Mouse (Mus musculus) myocyte (in vitro differentiated cells): ENCODE results near the gene Cldn12. TPM values are rescaled to one million over a fixed set of nuclear protein-coding genes. Genes with fewer than 3 reads are reported as not detected.

Experiments
- H3K27me3 ChIP-seq: one replicate; pipeline ENCODE4 v1.6.1; 2011; ENCODE audit not compliant: control insufficient read depth, insufficient read depth, insufficient read length
- H3K36me3 ChIP-seq: one replicate; pipeline ENCODE4 v1.6.1; 2011; ENCODE audit not compliant: control insufficient read depth, insufficient read depth
- H3K4me2 ChIP-seq: one replicate; pipeline ENCODE4 v1.6.1; 2011; ENCODE audit warnings: low read depth, control low read depth
- H3K4me3 ChIP-seq: one replicate; pipeline ENCODE4 v1.5.1; 2011; ENCODE audit warnings: mild to moderate bottlenecking, control low read depth, moderate library complexity
- H3K79me2 ChIP-seq: one replicate; pipeline ENCODE4 v1.6.1; 2011; ENCODE audit not compliant: control insufficient read depth, insufficient read depth
- H3ac ChIP-seq: one replicate; pipeline ENCODE4 v1.6.1; 2011; ENCODE audit not compliant: control insufficient read depth, insufficient read length
- CEBPB ChIP-seq: IDR thresholded peaks from 2 replicates; pipeline ENCODE4 v1.6.1; 2011; ENCODE audit warnings: mild to moderate bottlenecking, moderate library complexity; ENCODE audit not compliant: poor library complexity, insufficient read depth, severe bottlenecking
- E2F4 ChIP-seq: IDR thresholded peaks from one replicate; pipeline ENCODE4 v1.6.1; 2011; ENCODE audit warnings: mild to moderate bottlenecking, control low read depth, moderate library complexity; ENCODE audit not compliant: insufficient read depth
- MAX ChIP-seq: IDR thresholded peaks from one replicate; pipeline ENCODE4 v1.6.1; 2011; ENCODE audit warnings: low read depth, mild to moderate bottlenecking, control low read depth
- MYOD1 ChIP-seq, 3 experiments: IDR thresholded peaks; one replicate each; pipeline ENCODE4 v1.6.1; 2011; ENCODE audit warnings: control low read depth in 2 of 3, low read depth in 2 of 3, mild to moderate bottlenecking in 2 of 3, moderate library complexity in 1 of 3; ENCODE audit not compliant: insufficient read length in 2 of 3, control insufficient read depth in 1 of 3
- MYOG ChIP-seq, 3 experiments: IDR thresholded peaks; one replicate each; pipeline ENCODE4 v1.6.1; 2011; ENCODE audit warnings: control low read depth in 2 of 3, low read depth in 2 of 3, mild to moderate bottlenecking in 2 of 3; ENCODE audit not compliant: insufficient read length in 2 of 3, control insufficient read depth in 1 of 3, insufficient read depth in 1 of 3
- POLR2A ChIP-seq: IDR thresholded peaks from one replicate; pipeline ENCODE4 v1.6.1; 2011; ENCODE audit warnings: low read depth, mild to moderate bottlenecking, control low read depth, moderate library complexity; ENCODE audit not compliant: insufficient read length
- POLR2AphosphoS2 ChIP-seq: IDR thresholded peaks from one replicate; pipeline ENCODE4 v1.6.1; 2011; ENCODE audit warnings: low read depth, control low read depth; ENCODE audit not compliant: insufficient read length
- REST ChIP-seq: IDR thresholded peaks from one replicate; pipeline ENCODE4 v1.6.1; 2011; ENCODE audit warnings: mild to moderate bottlenecking, control low read depth, moderate library complexity; ENCODE audit not compliant: insufficient read depth, insufficient read length
- SRF ChIP-seq: IDR thresholded peaks from one replicate; pipeline ENCODE4 v1.6.1; 2011; ENCODE audit warnings: low read depth; ENCODE audit not compliant: control insufficient read depth, insufficient read length
- TCF12 ChIP-seq: IDR thresholded peaks from one replicate; pipeline ENCODE4 v1.6.1; 2011; ENCODE audit warnings: mild to moderate bottlenecking, control low read depth; ENCODE audit not compliant: poor library complexity, insufficient read depth, severe bottlenecking
- TCF3 ChIP-seq: IDR thresholded peaks from one replicate; pipeline ENCODE4 v1.6.1; 2011; ENCODE audit warnings: low read depth, control low read depth; ENCODE audit not compliant: insufficient read length
- USF1 ChIP-seq: IDR thresholded peaks from one replicate; pipeline ENCODE4 v1.6.1; 2011; ENCODE audit warnings: low read depth, mild to moderate bottlenecking, control low read depth, moderate library complexity
- polyA plus RNA-seq: library from polyadenylated mRNA; unstranded; fragments of >200 nt; fragmentation: generic; extraction: Trizol; gene quantifications from one replicate; pipeline ENCODE4 v1.2.1, GENCODE M21; 2012; ENCODE audit warnings: missing spikeins

The Cldn12 gene
- polyA plus RNA-seq, 1 experiment, result 15.0 TPM

DNA sequence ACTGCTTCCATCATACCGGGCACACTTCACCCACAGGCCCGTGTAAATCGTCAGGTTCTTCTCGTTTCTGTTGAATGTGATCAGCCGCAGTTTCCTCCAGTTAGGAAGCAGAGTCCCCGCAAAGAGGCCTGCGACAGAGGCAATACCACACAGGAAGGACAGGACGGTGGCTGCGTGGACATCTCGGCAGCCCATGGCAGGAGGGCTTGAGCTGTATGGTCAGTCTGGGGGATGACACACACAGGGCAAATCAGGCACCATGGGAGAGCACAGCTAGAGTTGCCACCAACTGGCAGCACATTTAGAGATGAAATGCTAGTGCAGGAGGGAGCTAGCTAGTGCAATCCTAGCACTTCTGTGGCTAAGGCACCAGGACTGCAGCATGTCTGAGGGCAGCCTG lies 6.5 kb downstream of the Cldn12 start:
- no peak overlapping the region for H3K4me3 ChIP-seq
- H3K79me2 ChIP-seq, result peaks cover 51% of the 10 kb centered on the region
- H3ac ChIP-seq, result no peak overlapping the region
- no peaks in the 10 kb centered on the region for H3K27me3 ChIP-seq
- H3K36me3 ChIP-seq, result peaks cover 62% of the 10 kb centered on the region
- no peak for TF ChIP-seq E2F4
- TF ChIP-seq MYOG (IDR thresholded peaks at IDR 0.05; ENCODE audit: control insufficient read depth in 1 of 3, insufficient read depth in 1 of 3, insufficient read length in 2 of 3, low read depth in 2 of 3), result no peak
- peak; percentile 44 for TF ChIP-seq POLR2A
- no peak for TF ChIP-seq TCF12
- TF ChIP-seq MAX, result no peak
- no peak for TF ChIP-seq MYOD1 (IDR thresholded peaks at IDR 0.05; ENCODE audit: control insufficient read depth in 1 of 3, insufficient read length in 2 of 3, low read depth in 2 of 3)
- TF ChIP-seq TCF3, result no peak
- no peak overlapping the region for H3K4me2 ChIP-seq

DNA sequence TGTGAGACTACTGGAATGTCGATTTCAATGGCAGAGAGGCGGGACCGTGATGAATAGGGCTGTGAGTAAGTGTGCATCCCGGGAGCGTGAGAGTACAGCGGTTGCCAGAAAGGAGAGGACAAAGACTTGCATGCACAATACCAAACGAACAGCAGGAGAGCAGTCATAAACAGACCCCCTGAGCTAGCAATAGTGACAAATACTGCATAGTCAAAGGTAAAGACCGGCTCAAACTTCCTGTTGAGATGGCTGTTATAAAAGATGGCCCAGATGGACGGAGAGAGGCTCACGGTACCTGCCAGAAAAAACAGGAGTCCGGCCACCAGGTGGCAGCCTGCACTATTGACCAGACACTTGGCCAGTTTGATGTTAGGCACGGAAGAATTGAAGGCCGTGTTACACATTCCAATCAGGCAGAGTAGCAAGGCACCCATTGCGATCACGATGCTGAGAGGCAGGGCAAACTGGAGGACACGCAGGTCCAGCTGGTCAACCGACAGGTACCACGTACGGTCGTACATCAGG lies 7.0 kb downstream of the Cldn12 start:
- Histone ChIP-seq H3K27me3 (no peaks in the 10 kb centered on the region), H3ac (no peak overlapping the region), H3K79me2 (peaks cover 46% of the 10 kb centered on the region), H3K4me3 (no peak overlapping the region), H3K36me3 (peaks cover 62% of the 10 kb centered on the region), H3K4me2 (no peak overlapping the region)
- no peak for TF ChIP-seq POLR2A
- no peak for TF ChIP-seq E2F4
- TF ChIP-seq MYOD1 (IDR thresholded peaks at IDR 0.05; ENCODE audit: control insufficient read depth in 1 of 3, insufficient read length in 2 of 3, low read depth in 2 of 3), result no peak
- no peak for TF ChIP-seq POLR2AphosphoS2
- TF ChIP-seq MAX, result no peak
- TF ChIP-seq TCF12, result no peak
- no peak for TF ChIP-seq SRF
- no peak for TF ChIP-seq MYOG (IDR thresholded peaks at IDR 0.05; ENCODE audit: control insufficient read depth in 1 of 3, insufficient read depth in 1 of 3, insufficient read length in 2 of 3, low read depth in 2 of 3)
- no peak for TF ChIP-seq REST
- no peak for TF ChIP-seq TCF3
- no peak for TF ChIP-seq CEBPB

DNA sequence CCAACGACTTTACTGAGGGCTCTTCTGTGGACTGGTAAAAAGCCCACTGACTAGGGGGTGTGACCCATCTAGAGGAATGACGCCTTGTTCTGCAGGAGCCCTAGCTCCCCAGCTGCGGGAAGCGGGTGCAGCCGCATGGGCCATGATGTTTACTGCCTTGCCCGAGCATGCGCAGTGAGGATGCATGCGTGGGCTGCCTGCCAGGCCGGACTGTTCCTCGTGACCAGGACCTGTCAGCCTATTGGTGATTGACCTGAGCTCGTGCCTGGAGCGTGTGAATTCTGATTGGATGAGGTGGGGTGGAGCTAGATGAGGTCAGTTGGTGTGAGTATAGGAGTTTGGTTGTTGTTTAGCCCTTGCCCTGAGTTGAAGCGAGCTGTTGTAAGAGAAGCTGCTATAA lies 10.3 kb downstream of the Cldn12 start:
- H3K36me3 ChIP-seq, result peaks cover 39% of the 10 kb centered on the region
- no peak overlapping the region for H3K4me3 ChIP-seq
- TF ChIP-seq E2F4, result no peak
- TF ChIP-seq POLR2AphosphoS2, result peak; percentile 49
- no peak for TF ChIP-seq REST
- TF ChIP-seq CEBPB, result no peak
- TF ChIP-seq MYOD1 (IDR thresholded peaks at IDR 0.05; ENCODE audit: control insufficient read depth in 1 of 3, insufficient read length in 2 of 3, low read depth in 2 of 3), result no peak
- peaks cover 22% of the 10 kb centered on the region for H3K79me2 ChIP-seq
- no peak overlapping the region for H3K4me2 ChIP-seq
- H3ac ChIP-seq, result no peak overlapping the region
- no peaks in the 10 kb centered on the region for H3K27me3 ChIP-seq

DNA sequence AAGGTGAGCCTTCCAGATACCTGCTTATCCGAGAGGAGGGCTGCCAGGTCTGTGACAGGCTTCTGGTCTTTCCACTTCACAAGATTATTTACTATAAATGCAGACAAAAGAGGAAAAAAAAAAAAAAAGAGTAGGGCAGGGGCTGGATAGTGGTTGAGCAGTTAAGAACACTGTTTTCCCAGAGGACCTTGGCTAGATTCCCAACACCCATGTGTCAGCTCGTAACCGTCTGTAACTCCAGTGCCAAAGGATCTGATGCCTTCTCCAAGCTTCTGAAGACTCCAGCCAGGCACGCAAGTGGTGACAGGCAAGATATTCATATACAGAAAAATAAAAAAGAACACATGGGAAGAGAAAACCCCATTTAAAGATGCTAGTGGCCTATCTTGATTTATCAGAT lies 11.4 kb downstream of the Cldn12 start:
- Histone ChIP-seq H3K79me2 (peaks cover 14% of the 10 kb centered on the region), H3K36me3 (peaks cover 33% of the 10 kb centered on the region)

DNA sequence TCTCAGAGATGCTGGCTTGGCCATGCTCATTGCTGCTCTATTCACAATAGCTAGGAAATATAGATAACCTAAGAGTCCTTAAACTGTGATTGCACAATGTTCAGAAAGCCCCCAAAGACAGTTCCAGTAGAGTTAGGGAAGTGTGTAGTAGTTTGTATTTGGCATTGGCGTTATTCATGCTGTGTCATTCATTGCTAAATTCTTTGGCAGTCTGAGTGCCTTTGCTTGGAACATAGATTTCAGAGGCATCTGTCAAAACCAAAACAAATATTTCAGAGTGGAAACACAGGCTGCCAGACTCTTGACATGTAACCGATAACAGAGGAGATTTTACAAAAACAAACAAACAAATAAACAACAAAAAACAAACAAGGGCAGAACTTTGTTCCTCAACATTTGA lies 13.2 kb downstream of the Cldn12 start:
- Histone ChIP-seq H3K4me3 (no peak overlapping the region), H3K27me3 (no peaks in the 10 kb centered on the region), H3ac (no peak overlapping the region), H3K79me2 (no peaks in the 10 kb centered on the region), H3K4me2 (no peak overlapping the region), H3K36me3 (peaks cover 20% of the 10 kb centered on the region)
- no peak for TF ChIP-seq MYOD1 (IDR thresholded peaks at IDR 0.05; ENCODE audit: control insufficient read depth in 1 of 3, insufficient read length in 2 of 3, low read depth in 2 of 3)
- 0 out of 2 replicates have a peak, but pooled peaks have one; percentile 35 for TF ChIP-seq CEBPB

More for the DNA sequence above, 11.4 kb downstream of the Cldn12 start:
- Histone ChIP-seq H3K4me2 (no peak overlapping the region), H3K27me3 (no peaks in the 10 kb centered on the region), H3ac (no peak overlapping the region), H3K4me3 (no peak overlapping the region)
- TF ChIP-seq POLR2A (no peak), MAX (no peak), CEBPB (no peak), MYOD1 (IDR thresholded peaks at IDR 0.05; ENCODE audit: control insufficient read depth in 1 of 3, insufficient read length in 2 of 3, low read depth in 2 of 3) (no peak), E2F4 (no peak), POLR2AphosphoS2 (no peak), REST (no peak), USF1 (no peak), SRF (no peak), TCF12 (no peak)

DNA sequence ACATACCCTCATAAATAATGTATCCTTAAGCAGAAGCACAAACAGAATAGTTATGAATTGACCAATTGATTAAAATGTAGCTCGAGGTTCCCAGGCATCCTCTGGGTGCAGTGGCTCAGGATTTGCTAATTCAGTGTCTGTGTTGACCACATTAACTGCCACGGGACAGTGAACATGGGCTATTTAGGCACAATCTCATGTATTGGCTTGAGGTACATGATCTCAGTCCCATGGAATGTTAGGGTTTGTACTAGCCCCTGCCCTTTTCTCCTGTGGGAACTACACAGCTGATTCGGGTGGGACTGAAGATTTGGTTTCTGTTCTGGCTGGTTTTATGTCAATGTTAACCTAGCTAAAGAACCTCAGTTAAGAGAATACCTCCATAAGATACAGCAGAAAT lies 18.4 kb downstream of the Cldn12 start:
- no peak overlapping the region for H3ac ChIP-seq
- no peaks in the 10 kb centered on the region for H3K79me2 ChIP-seq
- no peak for TF ChIP-seq POLR2A
- TF ChIP-seq USF1, result no peak
- TF ChIP-seq CEBPB, result no peak
- TF ChIP-seq TCF3, result no peak
- TF ChIP-seq TCF12, result no peak
- no peak for TF ChIP-seq MYOD1 (IDR thresholded peaks at IDR 0.05; ENCODE audit: control insufficient read depth in 1 of 3, insufficient read length in 2 of 3, low read depth in 2 of 3)
- TF ChIP-seq SRF, result no peak
- no peak for TF ChIP-seq POLR2AphosphoS2
- no peak for TF ChIP-seq MYOG (IDR thresholded peaks at IDR 0.05; ENCODE audit: control insufficient read depth in 1 of 3, insufficient read depth in 1 of 3, insufficient read length in 2 of 3, low read depth in 2 of 3)
- TF ChIP-seq E2F4, result no peak
- no peak for TF ChIP-seq MAX
- no peak for TF ChIP-seq REST
- no peaks in the 10 kb centered on the region for H3K27me3 ChIP-seq
- peak overlapping the region; percentile 63 for H3K4me2 ChIP-seq
- H3K36me3 ChIP-seq, result no peaks in the 10 kb centered on the region
- H3K4me3 ChIP-seq, result no peak overlapping the region
